In the genomic region with DNA sequence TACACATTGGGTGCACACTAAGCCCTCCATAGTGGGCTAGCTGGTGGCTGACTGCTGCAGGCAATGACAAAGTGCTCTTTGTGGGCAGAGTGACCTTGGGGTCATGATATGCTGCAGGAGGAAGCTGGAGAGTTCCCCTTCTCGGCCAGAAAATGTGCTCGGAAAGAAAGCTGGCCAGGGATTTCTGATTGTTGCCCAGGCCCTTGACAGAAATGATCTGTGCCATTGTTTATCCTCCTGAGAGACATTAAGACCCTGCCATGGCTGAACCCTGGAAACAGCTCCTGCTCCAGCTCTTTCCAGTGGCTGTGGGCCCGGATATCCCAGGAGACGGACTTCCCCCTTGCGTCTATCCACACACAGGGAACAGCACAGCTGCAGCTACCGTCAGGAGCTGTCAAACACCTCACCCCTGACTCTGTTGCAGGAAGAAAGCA, we compare ENCODE assay signal across 9 mouse cellular contexts. TPM values are rescaled to one million over a fixed set of nuclear protein-coding genes. Genes with fewer than 3 reads are reported as not detected.
A peak's percentile ranks its signal among the peaks of the same experiment; 100 is the strongest.
DNase-seq lines count a peak whose midpoint lies in the region; ATAC-seq and TF ChIP-seq lines count a peak whose summit lies in the region.
"Had no signal": no experiment of that assay in that cellular context is flagged by ENCODE, and none has a peak within 500 bp of the region (broad histone marks: within the 10 kb centered on the region; RNA-seq: fewer than 3 reads in every experiment).

No protein-coding gene starts in this region.

- H3K4me3 ChIP-seq in lung, embryonic 15.5 days: no peak overlapping the region
- H3K4me3 ChIP-seq in lung, adult 2 months (replicated peaks; ENCODE audit: extremely low read depth, low read depth, low read length): no peak overlapping the region
- H3K4me3 ChIP-seq in hindbrain, embryonic 12.5 days: no peak overlapping the region
- H3K4me3 ChIP-seq in liver, embryonic 12.5 days: no peak overlapping the region
- no peak overlapping the region for H3K4me3 ChIP-seq in neural tube, embryonic 15.5 days (replicated peaks)

- H3K27me3 ChIP-seq in lung, embryonic 15.5 days: no peaks in the 10 kb centered on the region
- peaks cover 27% of the 10 kb centered on the region for H3K27me3 ChIP-seq in hindbrain, embryonic 12.5 days
- H3K27me3 ChIP-seq in liver, embryonic 12.5 days (replicated peaks): peaks cover 31% of the 10 kb centered on the region
- H3K27me3 ChIP-seq in neural tube, embryonic 15.5 days (replicated peaks): no peaks in the 10 kb centered on the region

- DNase-seq in lung, adult 2 months: no peak
- no peak for DNase-seq in retina, postnatal 1 day
- no peak for DNase-seq in left cerebral cortex, adult 18-20 months (ENCODE audit: low spot score in 2 of 2)

- H3K9ac ChIP-seq in lung, embryonic 15.5 days: no peak overlapping the region
- H3K9ac ChIP-seq in hindbrain, embryonic 12.5 days: peak overlapping the region; percentile 27; the same call in 1 of the 2 replicates
- H3K9ac ChIP-seq in liver, embryonic 12.5 days: no peak overlapping the region
- H3K9ac ChIP-seq in neural tube, embryonic 15.5 days (replicated peaks): no peak overlapping the region

- no peak overlapping the region for H3K4me2 ChIP-seq in lung, embryonic 15.5 days
- peak overlapping the region; percentile 29 for H3K4me2 ChIP-seq in hindbrain, embryonic 12.5 days (replicated peaks)
- no peak overlapping the region for H3K4me2 ChIP-seq in liver, embryonic 12.5 days
- H3K4me2 ChIP-seq in neural tube, embryonic 15.5 days: peak overlapping the region; percentile 9; the same call in 1 of the 2 replicates

- peaks cover 18% of the 10 kb centered on the region for H3K4me1 ChIP-seq in lung, embryonic 15.5 days
- H3K4me1 ChIP-seq in lung, adult 2 months (ENCODE audit: control insufficient read depth, insufficient read depth, low read length): peaks cover 9% of the 10 kb centered on the region
- peaks cover 32% of the 10 kb centered on the region for H3K4me1 ChIP-seq in hindbrain, embryonic 12.5 days
- H3K4me1 ChIP-seq in liver, embryonic 12.5 days: peaks cover 20% of the 10 kb centered on the region; the same call in 1 of the 2 replicates
- H3K4me1 ChIP-seq in neural tube, embryonic 15.5 days: peaks cover 53% of the 10 kb centered on the region

- no peak for TF ChIP-seq POLR2A in lung, adult 2 months (IDR thresholded peaks at IDR 0.05; ENCODE audit: borderline replicate concordance, extremely low read depth, low read depth, low read length)

- H3K9me3 ChIP-seq in lung, embryonic 15.5 days: no peaks in the 10 kb centered on the region
- no peaks in the 10 kb centered on the region for H3K9me3 ChIP-seq in hindbrain, embryonic 12.5 days (replicated peaks)
- no peaks in the 10 kb centered on the region for H3K9me3 ChIP-seq in liver, embryonic 12.5 days (replicated peaks)
- no peaks in the 10 kb centered on the region for H3K9me3 ChIP-seq in neural tube, embryonic 15.5 days (replicated peaks)
- H3K9me3 ChIP-seq: G1E had no signal

- H3K27ac ChIP-seq in lung, embryonic 15.5 days: peak overlapping the region; percentile 57
- H3K27ac ChIP-seq in hindbrain, embryonic 12.5 days: peak overlapping the region; percentile 72
- H3K27ac ChIP-seq in liver, embryonic 12.5 days: no peak overlapping the region
- peak overlapping the region; percentile 52 for H3K27ac ChIP-seq in neural tube, embryonic 15.5 days (replicated peaks)

- 12% methylated on average over 6 of the region's 6 CpGs for WGBS in lung, embryonic 15.5 days
- 19% methylated on average over 6 of the region's 6 CpGs for WGBS in lung, adult 2 months
- WGBS in hindbrain, embryonic 12.5 days: 7% methylated on average over 6 of the region's 6 CpGs
- WGBS in liver, embryonic 12.5 days (ENCODE audit: insufficient replicate concordance): 13% methylated on average over 6 of the region's 6 CpGs
- 17% methylated on average over 6 of the region's 6 CpGs for WGBS in neural tube, embryonic 15.5 days

- peaks cover 65% of the 10 kb centered on the region for H3K36me3 ChIP-seq in lung, embryonic 15.5 days
- peaks cover 76% of the 10 kb centered on the region for H3K36me3 ChIP-seq in hindbrain, embryonic 12.5 days
- H3K36me3 ChIP-seq in liver, embryonic 12.5 days: peaks cover 11% of the 10 kb centered on the region
- peaks cover 83% of the 10 kb centered on the region for H3K36me3 ChIP-seq in neural tube, embryonic 15.5 days
- H3K36me3 ChIP-seq: G1E had no signal

- TF ChIP-seq CTCF in lung, adult 2 months (IDR thresholded peaks at IDR 0.05; ENCODE audit: insufficient read depth, low read length): no peak

- ATAC-seq in lung, embryonic 15.5 days (ENCODE audit: borderline replicate concordance, extremely low read depth, low FRiP score, low TSS enrichment): peak; percentile 65; the same call in 1 of the 2 replicates
- ATAC-seq in hindbrain, embryonic 12.5 days (ENCODE audit: low FRiP score): peak; percentile 36
- ATAC-seq in liver, embryonic 12.5 days: peak; percentile 32; the same call in 1 of the 2 replicates
- ATAC-seq in neural tube, embryonic 15.5 days (ENCODE audit: low FRiP score): no peak
- no peak for ATAC-seq in megakaryocyte-erythroid progenitor cell, adult 5-6 weeks (replicated peaks; ENCODE audit: low FRiP score, low TSS enrichment, poor library complexity, severe bottlenecking)

RNA-seq across cellular contexts. Expression of a gene that starts 15.7 kb away (rescaled TPM):
- 73.4 and 78.8 TPM in 2 replicates for polyA plus RNA-seq in lung, embryonic 15.5 days (2015; fragmentation: Nextera tagmentation; extraction: Ambion mirVana)
- polyA plus RNA-seq in lung, adult 2 months (2012; rRNA removed): 141 and 187 TPM in 2 replicates
- 47.4 and 49.5 TPM in 2 replicates for polyA plus RNA-seq in hindbrain, embryonic 12.5 days (2016; fragmentation: Nextera tagmentation; extraction: Ambion mirVana)
- polyA plus RNA-seq in liver, embryonic 12.5 days (2016; fragmentation: Nextera tagmentation; extraction: Ambion mirVana): 62.3 and 64.7 TPM in 2 replicates
- polyA plus RNA-seq in neural tube, embryonic 15.5 days (2015; fragmentation: Nextera tagmentation; extraction: Ambion mirVana): 41.4 and 50.2 TPM in 2 replicates
- 80.7 and 98.6 TPM in 2 replicates for total RNA-seq in megakaryocyte-erythroid progenitor cell, adult 5-6 weeks (2014; fragmentation: Nextera tagmentation)
- 26.8 and 37.9 TPM in 2 replicates for total RNA-seq in megakaryocyte-erythroid progenitor cell, adult 5-6 weeks (2017)
- 10 to 100 TPM; 57.5 to 62.7 TPM for total RNA-seq in left cerebral cortex, adult 18-20 months (2021)

RNA-seq across cellular contexts. Expression of a gene that starts 19.7 kb away (rescaled TPM):
- polyA plus RNA-seq in lung, embryonic 15.5 days (2015; fragmentation: Nextera tagmentation; extraction: Ambion mirVana): 9.3 and 9.4 TPM in 2 replicates
- polyA plus RNA-seq in lung, adult 2 months (2012; rRNA removed): 13.9 and 14.8 TPM in 2 replicates
- polyA plus RNA-seq in hindbrain, embryonic 12.5 days (2016; fragmentation: Nextera tagmentation; extraction: Ambion mirVana): 26.9 and 28.6 TPM in 2 replicates
- polyA plus RNA-seq in liver, embryonic 12.5 days (2016; fragmentation: Nextera tagmentation; extraction: Ambion mirVana): 1.9 and 2.0 TPM in 2 replicates
- 10.0 and 10.8 TPM in 2 replicates for polyA plus RNA-seq in neural tube, embryonic 15.5 days (2015; fragmentation: Nextera tagmentation; extraction: Ambion mirVana)
- not detected in 2 replicates for total RNA-seq in megakaryocyte-erythroid progenitor cell, adult 5-6 weeks (2014; fragmentation: Nextera tagmentation)
- not detected in 2 replicates for total RNA-seq in megakaryocyte-erythroid progenitor cell, adult 5-6 weeks (2017)
- total RNA-seq in left cerebral cortex, adult 18-20 months (2021): 1 to 10 TPM; 6.7 to 7.8 TPM
- polyA plus RNA-seq: G1E had no signal

RNA-seq across cellular contexts. Expression of a gene that starts 23.6 kb away (rescaled TPM):
- polyA plus RNA-seq in lung, embryonic 15.5 days (2015; fragmentation: Nextera tagmentation; extraction: Ambion mirVana): 131 and 136 TPM in 2 replicates
- 276 and 345 TPM in 2 replicates for polyA plus RNA-seq in lung, adult 2 months (2012; rRNA removed)
- 146 and 171 TPM in 2 replicates for polyA plus RNA-seq in hindbrain, embryonic 12.5 days (2016; fragmentation: Nextera tagmentation; extraction: Ambion mirVana)
- 232 and 233 TPM in 2 replicates for polyA plus RNA-seq in liver, embryonic 12.5 days (2016; fragmentation: Nextera tagmentation; extraction: Ambion mirVana)
- polyA plus RNA-seq in neural tube, embryonic 15.5 days (2015; fragmentation: Nextera tagmentation; extraction: Ambion mirVana): 101 and 102 TPM in 2 replicates
- total RNA-seq in megakaryocyte-erythroid progenitor cell, adult 5-6 weeks (2014; fragmentation: Nextera tagmentation): 333 and 378 TPM in 2 replicates
- total RNA-seq in megakaryocyte-erythroid progenitor cell, adult 5-6 weeks (2017): 181 and 219 TPM in 2 replicates
- total RNA-seq in left cerebral cortex, adult 18-20 months (2021): 100 to 1,000 TPM; 107 to 110 TPM

RNA-seq across cellular contexts. Expression of a gene that starts 30.6 kb away (rescaled TPM):
- polyA plus RNA-seq in lung, embryonic 15.5 days (2015; fragmentation: Nextera tagmentation; extraction: Ambion mirVana): 39.6 and 41.4 TPM in 2 replicates
- 7.5 and 8.4 TPM in 2 replicates for polyA plus RNA-seq in lung, adult 2 months (2012; rRNA removed)
- polyA plus RNA-seq in hindbrain, embryonic 12.5 days (2016; fragmentation: Nextera tagmentation; extraction: Ambion mirVana): 32.7 and 36.6 TPM in 2 replicates
- 28.8 and 29.1 TPM in 2 replicates for polyA plus RNA-seq in liver, embryonic 12.5 days (2016; fragmentation: Nextera tagmentation; extraction: Ambion mirVana)
- 27.8 and 28.8 TPM in 2 replicates for polyA plus RNA-seq in neural tube, embryonic 15.5 days (2015; fragmentation: Nextera tagmentation; extraction: Ambion mirVana)
- 46.4 and 52.3 TPM in 2 replicates for total RNA-seq in megakaryocyte-erythroid progenitor cell, adult 5-6 weeks (2014; fragmentation: Nextera tagmentation)
- total RNA-seq in megakaryocyte-erythroid progenitor cell, adult 5-6 weeks (2017): 42.7 and 85.2 TPM in 2 replicates
- total RNA-seq in left cerebral cortex, adult 18-20 months (2021): 10 to 100 TPM in 1 of 2 experiments, 1 to 10 TPM in 1; 9.3 to 12.9 TPM

RNA-seq across cellular contexts. Expression of a gene that starts 31.4 kb away (rescaled TPM):
- polyA plus RNA-seq in lung, embryonic 15.5 days (2015; fragmentation: Nextera tagmentation; extraction: Ambion mirVana): 383 and 394 TPM in 2 replicates
- 159 and 195 TPM in 2 replicates for polyA plus RNA-seq in lung, adult 2 months (2012; rRNA removed)
- 216 and 226 TPM in 2 replicates for polyA plus RNA-seq in hindbrain, embryonic 12.5 days (2016; fragmentation: Nextera tagmentation; extraction: Ambion mirVana)
- 149 and 159 TPM in 2 replicates for polyA plus RNA-seq in liver, embryonic 12.5 days (2016; fragmentation: Nextera tagmentation; extraction: Ambion mirVana)
- 204 and 227 TPM in 2 replicates for polyA plus RNA-seq in neural tube, embryonic 15.5 days (2015; fragmentation: Nextera tagmentation; extraction: Ambion mirVana)
- 134 and 140 TPM in 2 replicates for total RNA-seq in megakaryocyte-erythroid progenitor cell, adult 5-6 weeks (2014; fragmentation: Nextera tagmentation)
- 117 and 130 TPM in 2 replicates for total RNA-seq in megakaryocyte-erythroid progenitor cell, adult 5-6 weeks (2017)
- total RNA-seq in left cerebral cortex, adult 18-20 months (2021): 10 to 100 TPM; 68.9 to 74.6 TPM

Comparison
In these comparisons a context has a peak if more than half of its experiments do, and no peak if none do; other contexts are left out.
1. ATAC-seq: peak in lung, embryonic 15.5 days (single experiment), hindbrain, embryonic 12.5 days (single experiment) and liver, embryonic 12.5 days (single experiment); none in neural tube, embryonic 15.5 days (single experiment) and megakaryocyte-erythroid progenitor cell, adult 5-6 weeks (single experiment).
2. H3K4me2 ChIP-seq: peak in hindbrain, embryonic 12.5 days (single experiment) and neural tube, embryonic 15.5 days (single experiment); none in lung, embryonic 15.5 days (single experiment) and liver, embryonic 12.5 days (single experiment).